Mouse (Mus musculus) heart, postnatal 25 days (tissue): ENCODE results near the gene Trmu. TPM values are rescaled to one million over a fixed set of nuclear protein-coding genes. Genes with fewer than 3 reads are reported as not detected.

Experiments
- DNase-seq: peaks from one replicate; pipeline ENCODE4 v3.0.0; 2022; ENCODE audit warnings: low spot score
- intact Hi-C: fragments of 180-260 bp; cut with DNase I; formaldehyde crosslinking; loops from one replicate; pipeline ENCODE4 v1.15.1; 2025
- total RNA-seq, 2 experiments: library from RNA; stranded (reverse); gene quantifications; 2 replicates each; pipeline ENCODE4 v1.2.3; 2021

Trmu gene
- total RNA-seq, 2 experiments from 2014 or later, result 16.4 to 20.7 TPM

DNA sequence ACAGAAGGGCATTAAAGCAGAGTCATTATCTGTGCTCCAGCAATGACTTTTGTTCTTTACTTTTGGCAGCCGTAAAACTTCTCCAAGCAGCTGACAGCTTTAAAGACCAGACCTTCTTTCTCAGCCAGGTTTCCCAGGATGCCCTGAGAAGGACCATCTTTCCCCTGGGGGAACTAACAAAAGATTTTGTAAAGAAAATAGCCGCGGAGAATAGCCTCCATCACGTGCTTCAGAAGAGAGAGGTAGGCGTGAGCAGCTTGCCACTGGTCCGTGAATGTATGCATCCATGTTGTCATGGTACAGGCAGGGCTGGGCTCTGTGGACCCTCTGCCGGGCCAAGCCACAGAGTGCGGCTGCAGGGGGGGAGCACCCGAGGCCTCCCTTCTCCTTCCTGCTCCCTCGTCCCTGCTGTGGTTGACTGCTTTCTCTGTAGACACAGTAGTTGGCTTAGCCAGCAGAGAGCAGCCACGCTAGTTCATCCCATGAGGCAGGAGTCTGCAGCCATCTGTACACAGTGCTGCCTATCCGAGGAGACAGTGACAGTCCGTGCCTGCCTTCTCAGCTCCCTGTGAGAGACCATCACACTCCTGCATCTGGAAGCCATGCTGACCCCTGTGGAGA lies 13.5 kb downstream of the Trmu start:
- no peak for DNase-seq
- intact Hi-C loops, result no loop called here

DNA sequence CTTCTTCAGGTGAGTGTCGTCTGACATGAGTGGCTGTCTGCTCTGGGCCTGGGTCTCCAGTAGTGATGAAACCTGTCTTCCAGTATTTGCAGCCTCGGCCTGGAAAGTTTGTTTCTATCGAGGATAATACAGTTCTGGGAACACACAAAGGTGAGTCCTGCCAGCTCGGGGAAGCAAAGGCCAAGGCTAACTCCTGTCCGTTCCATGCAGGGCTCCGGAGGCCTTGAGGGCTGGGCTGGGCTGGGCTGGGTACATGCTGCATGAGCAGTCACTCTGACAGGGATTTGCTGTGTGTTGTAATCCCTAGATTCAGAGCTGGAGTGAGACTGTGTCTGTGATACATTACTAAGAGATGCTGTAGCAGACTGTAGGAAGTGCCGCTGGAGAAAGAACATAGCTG lies 14.8 kb downstream of the Trmu start:
- intact Hi-C loops, result no loop called here
- DNase-seq, result no peak

DNA sequence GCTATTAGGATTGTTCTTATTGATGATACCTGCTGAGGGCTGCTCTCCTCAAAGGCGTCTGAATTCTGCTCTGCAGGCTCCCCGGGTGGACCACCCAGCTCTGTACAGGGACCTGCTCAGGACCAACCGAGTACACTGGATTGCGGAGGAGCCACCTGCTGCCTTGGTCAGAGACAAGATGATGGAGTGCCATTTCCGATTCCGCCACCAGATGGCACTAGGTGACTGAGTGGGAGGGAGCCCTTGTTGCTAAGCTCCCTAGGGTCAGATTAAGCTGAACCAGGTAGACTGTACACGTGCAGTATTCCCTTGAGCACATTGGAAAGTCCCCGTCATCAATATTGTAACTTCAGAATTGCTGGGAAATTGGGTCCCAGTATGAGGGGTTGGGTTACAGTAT lies 17.2 kb downstream of the Trmu start:
- intact Hi-C loops, result loop anchor here (1.0 to 2.0 kb wide), 2 partner anchors 143 to 239 kb away; no protein-coding TSS in a partner anchor

DNA sequence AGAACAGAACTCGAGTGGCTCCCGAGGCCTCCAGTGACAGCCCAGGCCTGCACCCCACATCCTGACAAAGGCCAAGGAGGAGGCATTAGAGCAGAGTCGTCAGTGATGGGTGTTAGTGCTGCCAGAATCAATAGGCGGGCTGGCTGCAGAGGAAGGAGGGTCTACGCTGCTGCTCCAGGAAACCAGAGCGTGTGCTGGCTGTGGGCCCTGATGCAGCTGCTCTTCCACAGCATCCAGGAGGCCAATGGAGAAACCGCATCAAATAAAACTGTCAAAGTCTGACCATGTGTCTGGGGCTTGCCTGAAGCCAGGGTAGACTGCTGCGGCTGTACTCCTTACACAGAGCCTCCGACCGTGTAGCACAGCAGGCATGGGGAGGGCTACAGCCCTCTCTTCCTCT lies 18.0 kb downstream of the Trmu start:
- intact Hi-C loops, result loop anchor here (2.0 kb wide), 1 partner anchor 238 kb away; no protein-coding TSS in a partner anchor

More for the DNA sequence above, 17.2 kb downstream of the Trmu start:
- peak; percentile 14 for DNase-seq

DNA sequence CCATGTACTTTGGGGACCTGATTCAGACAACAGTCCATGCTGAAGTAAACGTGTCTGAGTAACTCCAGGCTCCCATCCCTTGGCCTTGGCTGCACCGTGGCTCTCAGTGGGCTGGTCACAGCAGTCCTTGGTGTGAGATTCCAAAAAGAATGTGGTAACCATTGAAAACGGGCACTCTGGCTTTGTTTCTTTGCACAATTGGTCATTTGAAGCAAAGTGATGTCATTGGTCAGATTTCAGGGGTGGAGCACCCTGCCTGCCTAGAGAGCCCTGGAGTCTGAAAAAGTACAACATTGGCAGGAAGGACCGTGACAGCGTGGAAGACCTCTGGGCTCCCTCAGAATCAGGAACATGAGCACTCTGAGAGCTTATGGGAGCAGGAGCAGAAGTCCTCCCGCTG lies 20.3 kb downstream of the Trmu start:
- intact Hi-C loops, result no loop called here
- DNase-seq, result no peak

More for the DNA sequence above, 18.0 kb downstream of the Trmu start:
- DNase-seq, result no peak

DNA sequence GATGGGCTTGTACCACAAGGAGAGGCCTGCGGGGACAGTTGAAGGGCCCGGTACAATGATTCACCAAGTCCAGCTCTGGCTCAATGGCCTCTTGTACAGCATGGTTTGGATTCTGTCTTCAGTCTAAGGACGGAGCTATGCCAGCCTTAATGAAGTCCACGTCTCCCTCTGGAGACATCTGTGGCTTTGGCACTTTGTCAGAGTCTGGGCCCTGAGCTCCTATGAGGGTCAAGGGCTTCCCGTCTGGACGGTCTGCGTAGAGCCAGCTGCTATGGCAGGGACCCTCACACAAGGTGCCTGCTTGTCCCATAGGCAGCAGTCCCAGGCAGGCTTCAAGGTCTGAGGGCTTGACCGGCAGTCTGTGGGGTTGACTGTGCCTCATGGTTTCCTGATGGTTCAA lies 21.2 kb downstream of the Trmu start:
- no peak for DNase-seq
- intact Hi-C loops, result no loop called here

DNA sequence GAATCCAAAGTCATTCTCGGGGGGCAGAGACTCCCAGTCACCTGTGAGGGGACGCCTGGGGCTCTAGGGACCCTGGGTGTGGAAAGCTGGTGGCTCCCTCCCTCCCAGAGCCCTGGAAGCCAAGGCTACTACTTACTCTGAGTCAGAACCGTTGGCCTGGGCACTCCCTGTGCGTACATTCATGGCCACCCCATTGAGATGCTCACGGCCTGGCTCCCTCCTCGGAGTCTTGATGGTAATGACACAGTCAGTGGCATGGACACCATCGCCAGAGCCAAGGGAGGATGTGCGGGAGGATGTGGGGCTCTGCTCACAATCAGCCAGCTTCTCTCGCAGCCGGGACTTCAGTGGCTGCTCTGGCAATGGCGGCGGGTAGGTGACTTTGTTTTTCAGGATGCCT lies 21.7 kb downstream of the Trmu start:
- no peak for DNase-seq

DNA sequence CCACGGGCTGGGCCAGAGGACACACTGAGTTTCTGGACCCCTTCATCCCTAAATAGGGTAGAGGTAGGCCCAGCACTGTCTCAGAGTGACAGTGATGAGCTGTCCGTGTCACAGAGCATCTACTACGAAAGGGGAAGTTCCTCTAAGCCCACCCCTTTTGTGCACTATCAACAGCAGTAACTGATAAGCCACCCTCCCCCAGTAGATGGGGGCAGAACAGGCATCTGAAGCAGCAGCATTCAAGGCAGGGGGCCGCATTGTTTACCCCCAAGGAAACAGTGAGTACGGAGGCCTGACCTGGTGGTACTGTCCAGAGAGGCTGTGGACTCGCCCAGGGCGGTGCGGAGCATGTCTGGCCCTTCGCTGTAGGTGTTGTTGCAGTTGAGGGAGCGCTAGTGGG lies 23.4 kb downstream of the Trmu start:
- DNase-seq, result no peak
- intact Hi-C loops, result no loop called here

More for the DNA sequence above, 21.7 kb downstream of the Trmu start:
- intact Hi-C loops, result no loop called here

DNA sequence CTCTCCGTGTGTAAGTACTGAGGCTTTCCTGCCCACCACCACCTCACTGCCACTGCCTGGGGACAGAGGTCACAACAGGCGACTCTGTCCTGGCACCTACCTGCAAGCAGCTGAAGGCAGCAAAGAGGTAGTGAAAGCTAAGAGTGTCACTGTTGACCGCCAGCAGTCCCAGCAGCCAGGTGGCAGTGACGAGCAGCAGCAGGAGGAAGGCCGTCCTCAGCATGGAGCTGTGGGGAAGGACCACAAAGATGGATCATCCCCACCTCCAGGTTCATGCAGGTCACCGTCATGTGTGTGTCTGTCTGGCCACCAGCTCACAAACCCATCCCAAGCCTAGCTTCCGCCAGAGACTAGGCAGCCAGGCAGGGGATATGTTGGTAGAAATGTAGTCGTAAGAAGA lies 24.7 kb downstream of the Trmu start:
- DNase-seq, result no peak
- intact Hi-C loops, result loop anchor here (2.0 kb wide), 1 partner anchor 135 kb away; no protein-coding TSS in a partner anchor

DNA sequence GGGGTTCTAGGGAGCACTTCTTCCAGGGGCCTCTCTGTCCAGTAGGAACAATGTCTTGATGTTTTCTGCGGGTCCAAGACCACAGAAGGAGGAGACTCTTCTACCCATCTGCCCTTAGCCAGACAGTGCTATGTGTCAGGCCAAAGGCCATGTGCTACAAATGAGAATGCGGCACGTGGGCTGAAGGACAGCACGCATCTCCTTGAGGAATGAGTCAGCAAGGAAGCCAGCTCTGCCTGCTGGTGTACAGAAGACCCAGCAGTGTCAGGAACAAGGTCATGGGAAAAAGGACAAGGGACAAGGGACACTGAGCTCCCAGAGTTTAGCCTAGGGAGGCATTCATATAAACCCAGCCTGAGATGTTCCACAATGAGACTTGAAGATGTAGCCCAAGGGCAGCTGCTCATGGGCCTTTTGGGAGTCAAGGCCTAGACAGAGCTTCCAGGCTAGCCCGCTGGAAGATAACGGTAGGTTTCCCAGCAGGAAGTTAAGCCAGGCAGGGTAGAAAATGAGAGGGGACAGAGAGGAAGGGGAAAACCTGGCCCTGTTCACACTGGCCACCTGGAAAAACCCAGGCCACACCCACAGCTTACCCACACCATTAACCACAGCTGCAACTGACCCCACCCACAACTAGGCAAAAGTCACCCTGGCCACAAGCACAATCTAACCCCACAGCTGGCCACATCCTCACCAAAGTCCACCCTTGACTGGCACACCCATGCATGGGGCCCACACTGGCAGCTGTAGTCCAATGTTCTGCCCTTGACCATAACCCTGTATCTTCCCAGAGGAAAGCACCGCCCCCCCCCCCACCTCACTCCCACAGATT lies 29.8 kb downstream of the Trmu start:
- intact Hi-C loops, result no loop called here
- DNase-seq, result no peak

DNA sequence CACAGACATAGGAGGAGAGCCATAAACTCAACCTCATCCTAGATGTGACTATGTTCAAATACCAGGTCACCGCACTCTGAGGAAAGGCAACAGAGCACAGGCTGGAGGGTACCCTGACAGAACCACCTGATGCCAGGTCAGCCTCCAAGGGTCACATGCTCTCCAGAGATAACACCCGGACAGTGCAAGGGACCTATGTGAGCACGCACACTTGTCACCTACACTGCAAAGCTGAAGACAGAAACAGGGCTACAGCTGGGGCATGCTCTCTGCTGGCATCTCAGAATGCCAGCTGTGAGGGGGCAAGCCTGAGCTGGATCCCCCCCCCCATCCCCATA lies 30.3 kb downstream of the Trmu start:
- intact Hi-C loops, result no loop called here
- no peak for DNase-seq

DNA sequence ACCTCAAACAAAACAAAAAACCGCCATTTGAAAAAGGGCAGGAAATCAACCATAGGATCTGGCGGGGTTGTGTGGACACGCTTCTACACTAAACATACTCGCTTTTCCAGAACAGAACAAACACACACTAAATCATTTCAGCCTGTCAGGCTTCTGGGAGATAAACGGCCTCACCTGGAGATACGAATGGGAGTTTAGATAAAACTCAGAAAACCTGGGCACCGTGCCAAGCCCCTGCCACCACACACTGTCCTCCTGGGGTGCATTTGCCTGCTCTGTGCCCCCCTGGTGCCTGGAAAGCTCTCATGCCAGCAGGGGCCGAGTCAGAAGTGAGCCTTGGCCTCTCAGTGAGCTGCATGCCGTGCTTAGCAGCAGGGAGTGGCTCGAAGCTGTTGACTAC lies 30.8 kb downstream of the Trmu start:
- no peak for DNase-seq
- intact Hi-C loops, result no loop called here

DNA sequence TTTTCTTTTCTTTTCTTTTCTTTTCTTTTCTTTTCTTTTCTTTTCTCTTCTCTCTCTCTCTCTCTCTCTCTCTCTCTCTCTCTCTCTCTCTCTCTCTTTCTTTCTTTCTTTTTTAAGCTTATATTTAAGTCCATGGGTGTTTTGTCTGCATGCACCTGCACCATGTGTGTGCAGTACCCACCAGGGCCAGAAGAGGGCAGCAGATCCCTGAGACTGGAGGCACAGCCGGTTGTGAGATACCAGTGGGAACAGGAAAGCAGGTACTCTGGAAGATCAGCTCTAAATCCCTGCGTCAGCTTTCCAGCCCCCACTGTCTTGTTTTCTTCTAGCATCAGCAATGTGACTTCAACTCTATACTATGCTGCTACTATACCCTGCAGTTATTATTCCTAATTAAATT lies 34.5 kb downstream of the Trmu start:
- intact Hi-C loops, result no loop called here

DNA sequence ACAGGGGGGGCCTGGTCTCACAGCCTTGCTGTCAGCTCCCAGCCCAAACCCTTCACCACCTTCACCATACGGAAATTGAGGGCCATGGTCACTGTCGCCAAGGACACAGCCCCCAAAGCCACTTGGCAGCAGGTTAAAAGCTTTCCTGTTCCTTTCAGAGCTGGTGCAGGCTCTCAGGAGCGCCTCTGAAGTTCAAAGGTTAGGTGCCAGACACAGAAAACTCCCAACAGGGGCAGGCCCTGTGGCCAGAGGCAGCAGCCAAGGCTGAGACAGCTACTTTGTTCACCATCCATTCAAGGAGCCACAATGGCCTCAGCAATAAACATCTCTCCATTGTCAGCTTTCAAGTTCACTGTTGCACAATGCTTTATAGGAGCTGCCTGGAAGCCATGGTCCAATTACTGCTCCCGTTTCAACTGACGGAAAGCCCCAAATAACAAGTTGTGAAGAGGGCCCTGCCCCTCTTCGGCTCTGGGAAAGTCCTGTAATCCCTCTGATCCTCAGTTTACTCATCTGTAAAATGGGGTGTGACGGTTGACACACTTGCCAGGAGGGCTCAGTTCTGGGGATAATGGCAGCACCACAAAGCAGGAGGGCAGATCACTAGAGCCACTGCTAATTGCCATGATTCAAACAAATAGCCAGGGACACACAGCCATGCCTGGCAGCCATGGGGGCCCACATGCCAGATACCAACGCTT lies 40.2 kb downstream of the Trmu start:
- intact Hi-C loops, result no loop called here
- no peak for DNase-seq

More for the DNA sequence above, 34.5 kb downstream of the Trmu start:
- no peak for DNase-seq

DNA sequence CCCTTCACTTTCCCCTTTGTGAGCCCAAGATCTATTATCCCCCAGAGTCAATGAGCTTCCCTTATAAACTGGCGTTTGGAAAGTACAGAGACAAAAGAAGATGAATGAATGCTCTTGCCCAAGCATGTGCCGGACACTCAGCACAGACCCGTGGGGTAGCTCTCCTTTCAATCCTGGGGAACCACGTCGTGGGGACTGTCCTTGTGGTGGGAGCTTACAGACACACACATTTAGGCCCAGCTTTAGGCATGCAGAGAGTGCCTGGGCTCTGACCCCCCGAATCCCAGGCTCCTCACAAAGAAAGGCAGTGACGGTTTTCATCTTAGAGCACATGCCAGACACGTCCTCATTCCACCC lies 40.8 kb downstream of the Trmu start:
- no peak for DNase-seq
- intact Hi-C loops, result no loop called here

DNA sequence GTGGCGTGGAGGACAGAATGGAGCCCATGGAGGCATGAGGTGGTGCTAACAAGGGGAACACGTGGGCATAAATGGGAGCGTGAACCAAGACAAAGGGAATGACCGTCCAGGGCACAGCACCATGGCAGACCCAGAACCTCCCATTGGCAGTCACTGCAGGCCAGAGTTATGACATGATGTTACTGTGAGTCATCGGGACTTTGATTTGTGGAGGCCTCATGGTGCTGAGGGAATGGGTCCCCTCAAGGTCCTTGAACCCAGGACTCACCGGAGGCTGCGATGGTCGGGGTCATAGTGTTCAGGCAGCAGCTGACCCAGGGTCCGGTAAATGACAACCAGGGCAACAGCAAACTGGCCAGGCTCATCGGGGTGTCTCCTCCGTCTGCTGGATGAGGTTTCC lies 42.7 kb downstream of the Trmu start:
- intact Hi-C loops, result no loop called here
- DNase-seq, result no peak

DNA sequence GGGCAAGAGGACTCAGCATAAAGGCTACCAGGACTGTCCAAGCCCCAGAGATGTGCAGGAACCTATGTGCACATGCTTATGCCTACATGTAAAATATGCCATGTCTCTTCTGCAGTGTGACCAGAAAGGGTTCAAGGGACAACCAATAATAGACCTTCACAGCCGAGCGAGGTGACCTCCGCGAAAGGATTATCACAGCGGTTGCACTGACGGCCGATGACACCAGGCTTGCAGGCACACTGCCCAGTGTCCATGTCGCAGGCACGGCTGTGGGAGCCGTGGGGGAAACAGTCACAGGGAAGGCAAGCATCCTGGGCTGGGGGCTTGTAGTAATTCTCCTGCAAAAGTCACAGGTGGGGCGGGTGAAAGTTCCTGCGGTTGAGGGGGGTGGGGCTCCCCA lies 49.0 kb downstream of the Trmu start:
- no peak for DNase-seq
- intact Hi-C loops, result no loop called here

DNA sequence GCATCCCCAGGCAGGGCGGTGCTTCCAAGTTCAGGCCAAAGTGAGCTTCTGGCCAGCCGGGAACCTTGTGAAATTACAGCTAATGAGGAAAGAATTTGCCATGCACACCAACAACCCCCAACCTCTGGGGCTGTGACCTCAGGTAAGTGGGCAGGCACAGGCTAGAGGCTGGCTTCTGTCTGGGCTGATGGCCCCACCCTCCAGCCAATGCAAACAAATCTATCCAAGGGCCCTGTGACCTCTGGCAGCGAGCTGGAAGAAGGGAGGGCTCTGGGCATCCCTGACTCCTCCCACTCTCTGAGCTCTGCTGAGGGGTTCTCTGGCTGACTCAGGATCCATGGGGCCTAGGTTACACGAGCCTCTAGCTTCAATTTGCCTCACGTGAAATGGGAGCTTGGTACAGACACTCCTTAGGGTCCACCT lies 56.5 kb downstream of the Trmu start:
- intact Hi-C loops, result no loop called here
- no peak for DNase-seq
